Mouse (Mus musculus) liver, postnatal 0 days (tissue): ENCODE data around the gene Mef2d. TPM values are rescaled to one million over a fixed set of nuclear protein-coding genes. Genes with fewer than 3 reads are reported as not detected.
A peak's percentile ranks its signal among the peaks of the same experiment; 100 is the strongest.

Experiments
- ATAC-seq: fragments of 200-750 bp; cut with Nextera tagmentation; 2 replicates; pipeline ENCODE4 v1.8.0; 2017; ENCODE audit warnings: mild to moderate bottlenecking, moderate library complexity
- DNase-seq: peaks from one replicate; pipeline ENCODE4 v3.0.0-alpha.2; 2016
- H3K27ac ChIP-seq: fragments of 300-500 bp; sonication (generic); 2 replicates; pipeline ENCODE4 v1.5.1; 2014; ENCODE audit warnings: antibody characterized with exemption, moderate library complexity, mild to moderate bottlenecking, low read depth
- H3K27me3 ChIP-seq: fragments of 300-500 bp; sonication (generic); 2 replicates; pipeline ENCODE4 v1.6.1; 2014; ENCODE audit warnings: low read length, control low read depth, mixed read lengths; ENCODE audit not compliant: insufficient read depth
- H3K36me3 ChIP-seq: fragments of 300-500 bp; sonication (generic); replicated peaks from 2 replicates; pipeline ENCODE4 v1.6.1; 2014; ENCODE audit warnings: mild to moderate bottlenecking, control low read depth, low read length, moderate library complexity, mixed read lengths; ENCODE audit not compliant: insufficient read depth
- H3K4me1 ChIP-seq: fragments of 300-500 bp; sonication (generic); 2 replicates; pipeline ENCODE4 v1.6.1; 2014; ENCODE audit warnings: antibody characterized with exemption, mild to moderate bottlenecking, control low read depth; ENCODE audit not compliant: insufficient read depth
- H3K4me2 ChIP-seq: fragments of 300-500 bp; sonication (generic); 2 replicates; pipeline ENCODE4 v1.6.1; 2014; ENCODE audit warnings: low read depth, mild to moderate bottlenecking, low read length, moderate library complexity, mixed read lengths
- H3K4me3 ChIP-seq: fragments of 300-500 bp; sonication (generic); 2 replicates; pipeline ENCODE4 v1.5.1; 2014; ENCODE audit warnings: low read depth, low read length
- H3K9ac ChIP-seq: fragments of 300-500 bp; sonication (generic); replicated peaks from 2 replicates; pipeline ENCODE4 v1.6.1; 2014; ENCODE audit warnings: mild to moderate bottlenecking, moderate library complexity
- H3K9me3 ChIP-seq: fragments of 300-500 bp; sonication (generic); 2 replicates; pipeline ENCODE4 v1.6.1; 2016; ENCODE audit warnings: mild to moderate bottlenecking, control low read depth, low read length, mixed read lengths
- CTCF ChIP-seq: sonication (generic); IDR thresholded peaks from 2 replicates; pipeline ENCODE4 v1.5.1; 2016; ENCODE audit warnings: antibody characterized with exemption, low read depth
- EP300 ChIP-seq: IDR thresholded peaks from 2 replicates; pipeline ENCODE4 v1.6.1; 2016; ENCODE audit warnings: antibody characterized with exemption, low read depth, mild to moderate bottlenecking
- WGBS: fragments of 180-500 bp; shearing (Covaris S2); extraction: QIAGEN DNeasy Blood & Tissue Kit; methylation state at CpG from one replicate; pipeline ENCODE4 v1.1.7; 2014; ENCODE audit not compliant: insufficient replicate concordance; 5-methylcytosine and 5-hydroxymethylcytosine counted together
- polyA plus RNA-seq: library from polyadenylated mRNA; unstranded; fragments of >200 nt; fragmentation: Nextera tagmentation; extraction: Ambion mirVana; gene quantifications from 2 replicates; pipeline ENCODE4 v1.2.1, GENCODE M21; 2015

The Mef2d gene
- polyA plus RNA-seq, 1 experiment from 2014 or later: 5.7 TPM

- WGBS: 3% methylated on average over 58 of the region's 61 CpGs
These were observed 58.2 kb downstream of the Mef2d start for GRCm38 (mm10) chr3:88200161-88200971.

GRCm38 (mm10) chr3:88200972-88201330 lies 58.8 kb downstream of the Mef2d start:
- no peaks in the 10 kb centered on the region for H3K36me3 ChIP-seq
- 6% methylated on average over 30 of the region's 37 CpGs for WGBS

More at GRCm38 (mm10) chr3:88200161-88200971, 58.2 kb downstream of the Mef2d start:
- 0 out of 2 replicates have a peak, but pooled peaks cover 4% of the 10 kb centered on the region for H3K4me1 ChIP-seq
- H3K27ac ChIP-seq: no peak overlapping the region
- peak overlapping the region; percentile 56 for H3K4me2 ChIP-seq
- DNase-seq: no peak
- no peak overlapping the region for H3K9ac ChIP-seq
- H3K4me3 ChIP-seq: peak overlapping the region; percentile 33
- no peak for ATAC-seq
- H3K9me3 ChIP-seq: no peaks in the 10 kb centered on the region
- peaks cover 85% of the 10 kb centered on the region for H3K27me3 ChIP-seq
- TF ChIP-seq CTCF: no peak
- TF ChIP-seq EP300: no peak
- H3K36me3 ChIP-seq: no peaks in the 10 kb centered on the region

GRCm38 (mm10) chr3:88201640-88202039 lies 59.5 kb downstream of the Mef2d start:
- no peak overlapping the region for H3K4me2 ChIP-seq
- DNase-seq (no peak), ATAC-seq (no peak)
- 17% methylated on average over 5 of the region's 5 CpGs for WGBS
- H3K27ac ChIP-seq: no peak overlapping the region
- TF ChIP-seq CTCF: no peak
- H3K4me3 ChIP-seq: no peak overlapping the region
- no peak overlapping the region for H3K9ac ChIP-seq
- H3K27me3 ChIP-seq: peaks cover 97% of the 10 kb centered on the region
- H3K4me1 ChIP-seq: 0 out of 2 replicates have a peak, but pooled peaks cover 4% of the 10 kb centered on the region
- no peaks in the 10 kb centered on the region for H3K9me3 ChIP-seq
- H3K36me3 ChIP-seq: no peaks in the 10 kb centered on the region

More at GRCm38 (mm10) chr3:88200972-88201330, 58.8 kb downstream of the Mef2d start:
- Histone ChIP-seq H3K4me3 (peak overlapping the region; percentile 33), H3K27ac (no peak overlapping the region), H3K4me2 (peak overlapping the region; percentile 56), H3K9ac (no peak overlapping the region), H3K9me3 (no peaks in the 10 kb centered on the region), H3K4me1 (0 out of 2 replicates have a peak, but pooled peaks cover 4% of the 10 kb centered on the region), H3K27me3 (peaks cover 91% of the 10 kb centered on the region)
- ATAC-seq: no peak
- no peak for TF ChIP-seq CTCF
- no peak for TF ChIP-seq EP300
- DNase-seq: no peak

DNA sequence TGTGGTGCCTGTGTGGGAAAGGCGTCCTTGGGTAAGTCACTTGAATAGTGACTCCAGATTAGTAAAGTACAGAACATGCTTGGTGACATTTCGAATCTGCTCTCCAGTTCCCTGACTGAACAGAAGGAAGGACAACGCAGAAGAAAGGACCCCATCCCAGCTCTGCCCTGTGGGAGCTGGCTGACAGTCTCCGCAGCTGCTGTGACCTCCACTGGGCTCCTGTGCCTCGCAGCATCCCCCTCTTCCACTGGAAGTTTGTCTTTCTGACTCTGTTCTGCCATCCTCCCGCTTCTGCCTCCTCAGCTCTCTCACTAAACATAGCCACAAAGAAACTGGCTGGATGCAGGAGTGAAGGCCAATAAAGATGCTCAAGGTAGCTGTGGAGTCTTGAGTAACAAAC lies 60.8 kb downstream of the Mef2d start:
- H3K9ac ChIP-seq: no peak overlapping the region
- H3K4me3 ChIP-seq: no peak overlapping the region
- no peaks in the 10 kb centered on the region for H3K9me3 ChIP-seq
- H3K36me3 ChIP-seq: no peaks in the 10 kb centered on the region
- H3K4me2 ChIP-seq: no peak overlapping the region
- H3K27ac ChIP-seq: no peak overlapping the region
- ATAC-seq: no peak
- no peak for DNase-seq
- WGBS: 7% methylated on average over 6 of the region's 6 CpGs
- H3K4me1 ChIP-seq: 0 out of 2 replicates have a peak, but pooled peaks cover 4% of the 10 kb centered on the region
- H3K27me3 ChIP-seq: peaks cover 99% of the 10 kb centered on the region
- no peak for TF ChIP-seq CTCF
- TF ChIP-seq EP300: no peak

- no peak for ATAC-seq
- Histone ChIP-seq H3K36me3 (no peaks in the 10 kb centered on the region), H3K4me2 (no peak overlapping the region), H3K4me1 (0 out of 2 replicates have a peak, but pooled peaks cover 4% of the 10 kb centered on the region), H3K9ac (no peak overlapping the region), H3K27ac (no peak overlapping the region), H3K27me3 (peaks cover 99% of the 10 kb centered on the region), H3K4me3 (no peak overlapping the region), H3K9me3 (no peaks in the 10 kb centered on the region)
- DNase-seq: no peak
- 16% methylated on average over 5 of the region's 5 CpGs for WGBS
- TF ChIP-seq EP300 (no peak), CTCF (no peak)
These were observed 61.3 kb downstream of the Mef2d start for GRCm38 (mm10) chr3:88203456-88203855.

- no peak for DNase-seq
- no peaks in the 10 kb centered on the region for H3K36me3 ChIP-seq
- TF ChIP-seq CTCF (no peak), EP300 (no peak)
- no peak for ATAC-seq
- 5% methylated on average over 7 of the region's 7 CpGs for WGBS
- no peak overlapping the region for H3K4me3 ChIP-seq
- no peak overlapping the region for H3K9ac ChIP-seq
- 0 out of 2 replicates have a peak, but pooled peaks cover 4% of the 10 kb centered on the region for H3K4me1 ChIP-seq
- H3K27ac ChIP-seq: no peak overlapping the region
- H3K4me2 ChIP-seq: no peak overlapping the region
- no peaks in the 10 kb centered on the region for H3K9me3 ChIP-seq
- peaks cover 100% of the 10 kb centered on the region for H3K27me3 ChIP-seq
These were observed 62.0 kb downstream of the Mef2d start for GRCm38 (mm10) chr3:88203999-88204700.
